Mouse (Mus musculus) regulatory T cell (primary cell): ENCODE measurements around the gene Rps21.

ENCODE experiments used
- in situ Hi-C: fragments of 300-600 bp; cut with MboI, MseI; formaldehyde crosslinking; loops from one replicate; pipeline ENCODE4 v1.15.1; 2025; ENCODE audit warnings: high pct_unique_total_duplicates

The Rps21 gene

GRCm38 (mm10) chr2:180257001-180257521 lies at the start of gene Rps21:
Gene Rps21 (plus strand): TSS chr2:180257377.
- in situ Hi-C loops: loop anchor here (10.0 kb wide), 1 partner anchor 468 kb away; the partner anchor contains the start of gene Slc17a9

DNA sequence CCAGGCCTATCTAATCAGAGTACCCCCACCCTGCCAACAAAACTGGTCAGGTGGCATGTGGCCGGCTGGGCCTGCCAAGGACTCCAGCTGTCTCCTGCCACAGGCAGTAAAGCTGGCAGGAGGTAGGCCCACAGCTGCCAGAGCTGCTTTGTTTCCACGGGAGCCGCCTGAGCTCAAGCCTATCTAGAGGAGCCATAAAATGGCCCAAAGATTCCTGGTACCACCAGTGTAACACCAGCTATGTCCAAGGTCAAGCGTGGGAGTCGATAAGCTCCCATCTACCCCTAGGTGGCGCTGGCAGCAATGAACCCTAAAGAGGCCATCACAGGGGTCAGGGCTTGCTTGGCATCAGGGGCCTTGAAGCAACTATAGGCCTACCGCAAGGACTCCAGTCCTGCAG lies 49.3 kb upstream of the Rps21 start:
- in situ Hi-C loops: no loop called here

DNA sequence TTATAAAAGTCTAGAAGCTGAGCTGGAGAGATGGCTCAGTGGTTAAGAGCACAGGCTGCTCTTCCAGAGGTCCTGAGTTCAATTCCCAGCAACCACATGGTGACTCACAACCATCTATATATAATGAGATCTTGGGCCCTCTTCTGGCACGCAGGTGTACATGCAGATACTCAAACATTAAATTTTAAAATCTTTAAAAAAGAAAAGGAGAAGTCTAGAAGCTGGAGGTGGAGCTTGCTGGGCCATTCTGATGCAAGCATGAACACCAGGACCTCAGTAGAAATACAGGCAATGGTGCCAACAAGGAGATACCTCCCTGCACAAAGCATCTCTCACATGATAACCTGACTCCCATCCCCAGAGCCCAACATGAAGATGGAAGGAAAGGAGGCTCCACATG lies 48.2 kb upstream of the Rps21 start:
- in situ Hi-C loops: no loop called here

- in situ Hi-C loops: loop anchor here (5.0 kb wide), 1 partner anchor 40 kb away; no protein-coding TSS in a partner anchor
Observed at GRCm38 (mm10) chr2:180212255-180212654, 44.9 kb upstream of the Rps21 start.

DNA sequence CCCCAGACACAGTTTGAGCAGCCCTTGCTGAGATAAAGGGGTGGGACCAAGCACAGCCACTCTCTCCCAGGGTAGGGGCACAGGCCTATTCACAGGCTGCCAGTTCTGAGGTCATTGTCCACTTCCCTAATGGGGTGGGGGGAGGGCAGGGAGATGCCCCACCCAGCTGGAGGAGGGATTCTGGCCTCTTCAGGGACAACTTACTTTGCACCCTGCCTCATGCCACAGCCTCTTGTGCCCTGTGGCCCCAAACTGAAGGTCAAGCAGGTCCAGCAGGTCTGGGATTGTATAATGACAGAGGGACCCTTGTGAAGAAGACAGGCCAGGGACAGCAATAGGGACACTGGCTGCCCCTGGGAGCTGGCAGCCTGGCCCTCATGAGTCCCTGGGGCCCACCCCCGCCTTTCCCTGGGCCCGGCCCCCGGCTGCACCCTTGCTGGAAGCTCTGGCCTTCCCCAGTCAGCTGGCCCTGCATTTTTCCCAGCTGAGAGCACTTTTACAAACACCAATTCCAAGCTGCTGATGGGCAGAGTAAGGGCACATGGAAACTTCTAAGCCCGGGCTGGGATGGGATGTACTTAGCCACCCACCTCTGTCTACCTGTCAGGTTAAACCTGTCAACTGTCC lies 42.7 kb upstream of the Rps21 start:
- in situ Hi-C loops: loop anchor here (5.0 kb wide), 1 partner anchor 38 kb away; no protein-coding TSS in a partner anchor

GRCm38 (mm10) chr2:180215011-180215461 lies 42.1 kb upstream of the Rps21 start:
- in situ Hi-C loops: no loop called here

GRCm38 (mm10) chr2:180215951-180216350 lies 41.2 kb upstream of the Rps21 start:
- in situ Hi-C loops: no loop called here

DNA sequence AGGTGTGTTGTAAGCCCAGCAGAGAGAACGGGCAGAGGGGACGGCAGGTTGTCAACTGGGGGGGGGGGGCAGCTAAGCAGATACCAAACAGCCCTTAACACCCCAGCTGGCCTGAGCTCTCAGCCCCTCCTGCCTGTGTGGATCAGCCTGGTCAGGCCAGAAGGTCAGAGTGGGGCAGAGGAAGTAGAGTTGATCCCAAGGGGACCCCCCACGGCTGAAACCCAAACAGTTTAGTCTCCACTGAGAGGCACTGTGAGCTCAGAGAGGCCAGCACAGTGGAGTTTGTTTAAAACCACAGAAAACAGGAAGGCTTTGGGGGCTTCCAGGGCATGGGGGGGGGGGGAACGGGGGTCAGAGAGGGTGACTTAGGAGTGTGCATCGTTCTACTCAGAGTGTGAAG lies 40.3 kb upstream of the Rps21 start:
- in situ Hi-C loops: no loop called here

DNA sequence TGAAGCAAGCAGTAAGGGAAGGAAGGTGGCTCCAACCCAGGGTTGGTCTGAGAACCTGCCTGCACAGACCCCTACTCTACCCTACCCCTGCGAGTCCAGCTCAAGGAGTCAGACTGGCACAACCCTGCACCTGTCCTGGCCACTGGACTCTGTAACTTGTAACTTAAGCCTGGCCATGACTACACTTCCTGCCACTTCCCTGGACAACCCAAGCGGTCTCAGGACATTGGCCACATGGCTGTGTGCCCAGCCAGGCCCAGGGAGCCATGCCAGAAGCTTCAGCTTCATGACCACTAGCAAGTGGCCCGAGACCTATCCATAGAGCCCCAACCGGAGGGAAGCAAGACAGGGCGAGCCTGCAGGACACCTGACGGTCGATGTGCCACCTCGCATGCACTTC lies 39.6 kb upstream of the Rps21 start:
- in situ Hi-C loops: no loop called here

DNA sequence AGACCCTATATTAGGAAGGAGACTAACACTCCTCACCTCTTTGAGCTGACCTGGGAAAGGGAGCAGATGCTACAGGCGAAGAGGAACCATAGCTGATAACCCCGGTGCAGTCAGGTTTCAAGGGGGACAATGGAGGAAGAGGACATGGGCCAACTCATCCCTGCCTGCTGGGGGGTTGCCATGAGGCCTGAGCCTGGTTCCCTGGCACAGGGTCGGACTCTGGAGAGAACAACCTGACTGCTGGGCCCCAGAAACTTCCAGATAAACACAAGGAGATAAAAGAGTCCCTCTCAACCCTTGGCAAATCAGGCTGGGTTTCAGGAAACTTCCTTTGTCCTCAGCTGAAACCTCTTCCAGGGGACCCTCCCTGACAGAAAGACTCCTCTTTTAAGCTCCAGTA lies 38.9 kb upstream of the Rps21 start:
- in situ Hi-C loops: no loop called here

DNA sequence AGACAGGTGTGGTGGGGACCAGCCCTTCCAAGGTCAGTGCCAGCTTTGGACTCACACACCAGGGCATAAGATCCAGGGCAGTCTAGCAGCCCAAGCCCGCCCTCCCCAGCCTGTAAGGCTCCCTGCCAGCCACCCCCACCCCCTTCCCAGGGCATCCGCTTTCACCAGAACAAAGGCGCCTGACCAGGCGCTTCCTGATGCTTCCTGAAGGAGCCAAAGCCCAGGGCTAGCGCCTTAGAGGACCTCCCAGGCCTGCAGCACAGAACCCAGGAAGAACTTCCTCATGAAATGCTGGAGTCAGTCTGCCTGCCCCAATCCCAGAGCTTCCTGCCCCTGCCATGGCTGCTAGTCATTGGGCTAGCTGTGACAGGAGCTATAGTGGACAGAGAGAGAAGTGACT lies 38.5 kb upstream of the Rps21 start:
- in situ Hi-C loops: no loop called here

DNA sequence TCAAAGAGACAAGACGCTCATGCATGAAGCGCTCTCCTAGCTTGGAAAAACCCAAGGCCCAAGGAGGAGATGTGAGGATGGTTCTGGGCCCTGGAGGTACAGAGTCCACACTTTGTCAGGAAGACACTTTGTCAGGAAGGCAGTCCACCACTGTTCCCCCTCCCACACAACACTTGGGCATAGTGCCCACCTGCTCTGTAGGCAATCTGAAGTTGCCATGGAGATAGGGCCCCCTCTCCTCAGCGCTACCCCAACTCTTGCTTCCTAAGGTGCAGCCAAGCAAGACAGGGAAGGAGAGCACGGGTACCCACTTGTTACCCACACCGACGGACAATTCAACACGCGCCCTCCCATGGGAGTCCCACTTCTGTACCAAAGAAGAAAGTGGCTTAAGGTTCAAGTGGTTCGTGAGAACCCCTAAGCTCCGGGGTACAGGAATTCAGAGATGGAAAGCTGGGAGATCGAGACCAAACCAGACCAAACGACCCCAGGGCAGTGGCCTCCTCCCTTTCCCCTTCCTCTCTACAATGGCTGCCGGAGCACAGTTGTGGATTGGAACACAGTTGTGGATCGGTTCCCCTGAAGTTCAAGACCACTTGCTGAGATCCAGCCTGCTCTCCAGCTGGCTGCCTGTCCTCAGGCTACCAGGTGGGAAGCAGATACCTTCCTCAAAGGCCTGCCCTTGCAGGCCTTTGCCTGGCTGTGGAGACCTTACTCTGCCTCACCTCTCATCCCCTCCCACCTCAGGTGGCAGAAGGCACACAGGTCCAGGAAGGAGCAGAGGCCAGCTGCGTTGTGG lies 37.8 kb upstream of the Rps21 start:
- in situ Hi-C loops: no loop called here

- in situ Hi-C loops: loop anchor here (10.0 kb wide), 1 partner anchor 1545 kb away; the partner anchor contains the start of gene Myt1
Observed at GRCm38 (mm10) chr2:180220165-180220564, 37.0 kb upstream of the Rps21 start.

GRCm38 (mm10) chr2:180221051-180221450 lies 36.1 kb upstream of the Rps21 start:
- in situ Hi-C loops: loop anchor here (10.0 kb wide), 1 partner anchor 1544 kb away; the partner anchor contains the start of gene Myt1

- in situ Hi-C loops: loop anchor here (10.0 kb wide), 1 partner anchor 1543 kb away; the partner anchor contains the start of gene Myt1
Observed at GRCm38 (mm10) chr2:180222250-180222649, 34.9 kb upstream of the Rps21 start.

DNA sequence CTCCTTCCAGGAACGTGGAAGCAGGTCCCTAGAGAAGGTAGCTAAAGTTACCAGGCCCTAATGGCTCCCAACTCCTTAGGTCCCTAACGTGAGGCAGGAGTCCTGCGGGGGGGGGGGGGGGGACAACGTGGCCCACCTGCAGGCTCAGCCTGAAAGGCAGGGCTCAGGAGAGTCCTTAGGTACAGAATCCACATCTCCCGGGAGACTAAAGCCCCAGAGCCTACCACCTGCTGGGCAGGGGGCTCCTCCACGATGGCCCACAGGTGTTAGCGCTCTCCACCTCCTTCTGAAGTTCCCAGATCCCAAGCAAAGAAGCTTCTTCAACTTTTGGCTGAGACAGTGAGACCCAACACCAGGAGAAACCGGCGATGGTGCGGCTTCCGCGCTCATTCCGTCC lies 32.5 kb upstream of the Rps21 start:
- in situ Hi-C loops: loop anchor here (10.0 kb wide), 1 partner anchor 1540 kb away; the partner anchor contains the start of gene Myt1

DNA sequence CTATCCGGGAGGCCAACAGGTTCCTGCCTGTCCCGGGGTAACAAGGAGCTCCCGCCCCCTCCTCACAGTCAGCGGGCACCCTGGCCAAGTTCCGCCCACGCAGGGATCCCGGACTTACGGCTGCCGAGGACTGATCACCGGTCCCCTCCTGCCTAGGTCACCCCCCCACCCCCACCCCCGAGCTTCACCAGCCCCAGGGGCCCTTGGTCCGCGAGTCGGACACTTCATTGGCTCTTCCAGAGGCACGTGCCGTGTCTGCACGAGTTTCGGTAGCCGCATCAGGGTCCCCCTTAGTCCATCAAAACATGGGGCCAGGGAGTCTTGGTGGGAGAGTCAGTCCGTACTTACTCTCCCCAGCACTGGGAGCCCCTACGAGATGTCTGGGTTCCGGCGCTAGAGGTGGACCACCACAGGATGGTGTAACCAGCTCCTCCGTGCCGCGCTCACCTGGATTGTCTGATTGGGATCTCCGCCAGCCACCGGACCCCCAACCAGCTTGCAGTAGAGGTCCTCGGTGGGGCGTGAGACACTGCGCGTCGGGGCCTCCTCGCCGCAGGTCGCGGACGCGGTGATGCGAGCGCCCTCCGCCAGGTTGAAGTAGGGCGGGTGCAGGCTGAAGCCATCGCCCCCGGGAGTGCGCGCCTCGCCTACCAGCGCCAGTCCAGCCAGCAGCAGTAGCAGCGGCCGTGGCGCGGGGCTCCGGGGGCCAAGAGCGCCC lies 32.0 kb upstream of the Rps21 start:
- in situ Hi-C loops: loop anchor here (10.0 kb wide), 1 partner anchor 1540 kb away; the partner anchor contains the start of gene Myt1

DNA sequence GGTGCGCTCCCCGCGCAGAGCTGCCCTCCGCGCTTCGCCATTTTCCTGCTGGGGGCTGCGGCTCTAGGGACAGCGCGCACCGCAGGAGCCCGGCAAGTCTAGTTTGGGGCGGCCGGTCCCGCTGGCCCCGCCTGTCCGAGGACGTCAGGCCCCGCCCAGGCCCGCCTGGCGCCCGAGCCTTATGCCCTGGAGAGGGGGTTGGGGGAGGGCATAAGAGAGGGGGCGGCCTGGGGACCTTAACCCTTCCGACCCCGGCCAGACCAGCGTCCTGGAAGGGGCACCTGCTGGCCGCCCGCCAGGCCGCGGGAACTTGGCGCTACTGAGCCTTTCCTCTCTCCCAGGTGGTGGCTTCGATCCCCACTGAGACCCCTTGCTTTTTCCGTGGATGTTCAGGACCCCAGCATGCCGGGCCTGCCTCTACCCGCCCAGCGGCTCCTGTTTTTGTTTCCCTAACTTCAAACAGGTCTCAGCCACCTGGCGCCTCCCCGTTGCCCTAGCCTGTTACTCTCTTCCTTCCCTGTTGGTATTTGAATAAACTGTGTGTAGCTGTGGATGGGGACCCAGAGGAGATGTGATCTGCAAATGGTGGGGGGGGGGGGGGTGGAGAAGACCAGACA lies 31.3 kb upstream of the Rps21 start, which contains the start of gene Lama5:
TSS of gene Lama5 (minus strand) at position 98 of the 617 bp plus-strand sequence.
- in situ Hi-C loops: loop anchor here (10.0 kb wide), 1 partner anchor 1539 kb away; the partner anchor contains the start of gene Myt1

GRCm38 (mm10) chr2:180227262-180228059 lies 29.7 kb upstream of the Rps21 start:
- in situ Hi-C loops: loop anchor here (10.0 kb wide), 1 partner anchor 1537 kb away; the partner anchor contains the start of gene Myt1

- in situ Hi-C loops: loop anchor here (10.0 kb wide), 1 partner anchor 1537 kb away; the partner anchor contains the start of gene Myt1
Observed at GRCm38 (mm10) chr2:180228060-180228458, 29.1 kb upstream of the Rps21 start.
